8 mouse cellular contexts compared by ENCODE assay signal in the genomic region with DNA sequence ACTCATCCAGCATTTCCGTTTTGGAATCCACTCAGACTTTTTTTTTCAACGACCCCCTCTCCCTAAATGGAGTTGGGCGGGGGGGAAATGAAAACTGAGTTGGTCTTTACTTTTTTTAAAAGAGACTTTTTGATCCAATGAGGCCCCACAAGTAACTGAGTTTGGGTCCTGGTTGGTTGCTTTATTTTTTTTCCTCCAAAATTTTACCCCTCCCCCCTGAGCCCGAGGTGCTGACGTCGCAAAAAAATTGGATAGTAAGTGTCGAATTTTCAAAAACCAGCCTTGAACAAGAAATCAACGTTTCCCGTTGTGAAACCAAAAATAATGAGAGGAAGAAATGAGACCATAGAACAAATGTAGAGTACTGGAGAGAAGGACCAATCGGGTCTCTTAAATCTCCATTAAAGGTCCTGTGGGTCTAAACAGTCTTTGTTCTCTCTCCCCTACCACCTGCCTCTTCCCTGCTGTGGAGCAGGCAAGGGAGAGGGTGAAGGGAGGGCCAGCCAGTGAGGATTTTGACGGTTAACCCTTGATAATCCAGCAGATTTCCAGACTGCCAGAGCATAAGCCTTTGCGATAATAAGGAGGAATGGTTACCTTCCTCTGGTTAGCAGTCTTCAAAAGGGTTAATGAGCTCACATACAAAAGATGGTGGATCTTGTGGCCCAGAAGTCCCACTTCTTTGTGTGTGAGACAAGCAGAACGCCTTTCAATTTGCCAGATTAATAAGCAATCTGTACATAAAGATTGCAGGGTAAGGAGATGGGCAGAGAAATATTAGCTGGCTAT. TPM values are rescaled to one million over a fixed set of nuclear protein-coding genes. Genes with fewer than 3 reads are reported as not detected.
DNase-seq lines count a peak whose midpoint lies in the region; ATAC-seq lines count a peak whose summit lies in the region.

No protein-coding gene starts in this region.

- H3K27ac ChIP-seq in embryonic facial prominence, embryonic 11.5 days (replicated peaks; ENCODE audit: low read depth, low read length) = peak overlapping the region; percentile 95

- ATAC-seq in embryonic facial prominence, embryonic 11.5 days (replicated peaks; ENCODE audit: insufficient number of reproducible peaks, low FRiP score, low TSS enrichment, low read depth) = no peak

- intact Hi-C loops in heart, postnatal 36 days (cut with DNase I) = loop anchor here (2.0 kb wide), 2 partner anchors 51 to 81 kb away; no protein-coding TSS in a partner anchor

- DNase-seq in adrenal gland, adult 2 months = peak; percentile 48
- DNase-seq in adrenal gland, adult 8-10 months = no peak
- DNase-seq in R1 (ENCODE audit: low read depth, low spot score) = peak; percentile 88
- DNase-seq in embryonic facial prominence, embryonic 11.5 days (ENCODE audit: low spot score) = peak; percentile 76
- peak; percentile 46 to 59 for DNase-seq in heart, postnatal 36 days
- peak; percentile 77 for DNase-seq in layer of hippocampus, adult 9-11 months
- peak; percentile 56 to 62 for DNase-seq in lung, postnatal 4 days
- DNase-seq in spleen, postnatal 36 days (ENCODE audit: low spot score in 2 of 2) = peak; percentile 41 to 48

- WGBS in embryonic facial prominence, embryonic 11.5 days = under 1% methylated on average over 13 of the region's 13 CpGs

- no peaks in the 10 kb centered on the region for H3K27me3 ChIP-seq in embryonic facial prominence, embryonic 11.5 days (ENCODE audit: control insufficient read depth, insufficient read depth, low read length)

- peak overlapping the region; percentile 72 for H3K4me3 ChIP-seq in embryonic facial prominence, embryonic 11.5 days (ENCODE audit: low read depth, low read length)

- H3K4me2 ChIP-seq in embryonic facial prominence, embryonic 11.5 days (ENCODE audit: low read depth, low read length) = peak overlapping the region; percentile 97

- H3K4me1 ChIP-seq in embryonic facial prominence, embryonic 11.5 days (ENCODE audit: control insufficient read depth, insufficient read depth, low read length) = no peaks in the 10 kb centered on the region; the same call in 1 of the 2 replicates

- no peaks in the 10 kb centered on the region for H3K36me3 ChIP-seq in embryonic facial prominence, embryonic 11.5 days (replicated peaks; ENCODE audit: control insufficient read depth, insufficient read depth, low read depth, low read length)

- no peaks in the 10 kb centered on the region for H3K9me3 ChIP-seq in embryonic facial prominence, embryonic 11.5 days (replicated peaks; ENCODE audit: control insufficient read depth, low read length)

- peak overlapping the region; percentile 99 for H3K9ac ChIP-seq in embryonic facial prominence, embryonic 11.5 days (replicated peaks; ENCODE audit: low read length)

RNA-seq across cellular contexts. Expression of gene Ppp1r10, which starts 1.4 kb away (rescaled TPM):
- total RNA-seq in adrenal gland, adult 2 months (2021) = 100 to 1,000 TPM in 1 of 2 experiments, 10 to 100 TPM in 1; 64.6 to 140 TPM
- polyA plus RNA-seq in adrenal gland, adult 2 months (2012; rRNA removed) = 24.7 and 32.8 TPM in 2 replicates
- 100 to 1,000 TPM in 1 of 4 experiments, 10 to 100 TPM in 3; 65.5 to 105 (median 89.6) TPM for total RNA-seq in adrenal gland, adult 8-10 months (2022)
- polyA plus RNA-seq in embryonic facial prominence, embryonic 11.5 days (2014; fragmentation: Nextera tagmentation; extraction: Ambion mirVana) = 38.1 and 38.2 TPM in 2 replicates
- 10 to 100 TPM; 22.6 to 44.3 TPM for total RNA-seq in heart, postnatal 36 days (2021)

RNA-seq across cellular contexts. Expression of gene Mrps18b, which starts 1.5 kb away (rescaled TPM):
- 100 to 1,000 TPM; 111 to 114 TPM for total RNA-seq in adrenal gland, adult 2 months (2021)
- polyA plus RNA-seq in adrenal gland, adult 2 months (2012; rRNA removed) = 91.6 and 101 TPM in 2 replicates
- 100 to 1,000 TPM in 2 of 4 experiments, 10 to 100 TPM in 2; 81.7 to 102 (median 99.4) TPM for total RNA-seq in adrenal gland, adult 8-10 months (2022)
- polyA plus RNA-seq in embryonic facial prominence, embryonic 11.5 days (2014; fragmentation: Nextera tagmentation; extraction: Ambion mirVana) = 69.5 and 72.0 TPM in 2 replicates
- 10 to 100 TPM; 51.6 to 53.4 TPM for total RNA-seq in heart, postnatal 36 days (2021)

RNA-seq across cellular contexts. Expression of gene Atat1, which starts 7.8 kb away (rescaled TPM):
- 10 to 100 TPM; 27.4 to 40.0 TPM for total RNA-seq in adrenal gland, adult 2 months (2021)
- 128 and 145 TPM in 2 replicates for polyA plus RNA-seq in adrenal gland, adult 2 months (2012; rRNA removed)
- 10 to 100 TPM; 34.8 to 61.0 (median 44.9) TPM for total RNA-seq in adrenal gland, adult 8-10 months (2022)
- 101 and 108 TPM in 2 replicates for polyA plus RNA-seq in embryonic facial prominence, embryonic 11.5 days (2014; fragmentation: Nextera tagmentation; extraction: Ambion mirVana)
- 1 to 10 TPM; 6.6 to 6.8 TPM for total RNA-seq in heart, postnatal 36 days (2021)

RNA-seq across cellular contexts. Expression of gene 2310061I04Rik, which starts 20.4 kb away (rescaled TPM):
- total RNA-seq in adrenal gland, adult 2 months (2021) = 10 to 100 TPM; 51.6 to 52.6 TPM
- 112 and 122 TPM in 2 replicates for polyA plus RNA-seq in adrenal gland, adult 2 months (2012; rRNA removed)
- total RNA-seq in adrenal gland, adult 8-10 months (2022) = 10 to 100 TPM; 33.1 to 46.5 (median 40.3) TPM
- polyA plus RNA-seq in embryonic facial prominence, embryonic 11.5 days (2014; fragmentation: Nextera tagmentation; extraction: Ambion mirVana) = 21.2 and 25.6 TPM in 2 replicates
- 100 to 1,000 TPM; 109 to 112 TPM for total RNA-seq in heart, postnatal 36 days (2021)

RNA-seq across cellular contexts. Expression of gene Dhx16, which starts 38.0 kb away (rescaled TPM):
- 10 to 100 TPM; 40.5 to 46.2 TPM for total RNA-seq in adrenal gland, adult 2 months (2021)
- polyA plus RNA-seq in adrenal gland, adult 2 months (2012; rRNA removed) = 42.6 and 46.1 TPM in 2 replicates
- total RNA-seq in adrenal gland, adult 8-10 months (2022) = 10 to 100 TPM; 40.6 to 57.8 (median 52.0) TPM
- 38.6 and 47.2 TPM in 2 replicates for polyA plus RNA-seq in embryonic facial prominence, embryonic 11.5 days (2014; fragmentation: Nextera tagmentation; extraction: Ambion mirVana)
- total RNA-seq in heart, postnatal 36 days (2021) = 10 to 100 TPM; 19.2 to 22.2 TPM
